Mouse (Mus musculus) stomach, postnatal 0 days (tissue): ENCODE data around the gene Mpg. TPM values are rescaled to one million over a fixed set of nuclear protein-coding genes. Genes with fewer than 3 reads are reported as not detected.

Source experiments
- ATAC-seq: fragments of 200-750 bp; cut with Nextera tagmentation; 2 replicates; pipeline ENCODE4 v1.8.0; 2017; ENCODE audit not compliant: low FRiP score, low TSS enrichment
- DNase-seq: peaks from one replicate; pipeline ENCODE4 v3.0.0-alpha.2; 2016; ENCODE audit warnings: low spot score
- H3K27ac ChIP-seq: fragments of 300-500 bp; sonication (generic); replicated peaks from 2 replicates; pipeline ENCODE4 v1.5.1; 2014; ENCODE audit warnings: mild to moderate bottlenecking, control low read depth
- H3K27me3 ChIP-seq: fragments of 300-500 bp; sonication (generic); 2 replicates; pipeline ENCODE4 v1.6.1; 2014; ENCODE audit warnings: low read length; ENCODE audit not compliant: control insufficient read depth, insufficient read depth
- H3K36me3 ChIP-seq: fragments of 300-500 bp; sonication (generic); 2 replicates; pipeline ENCODE4 v1.6.1; 2014; ENCODE audit warnings: low read length, mixed read lengths; ENCODE audit not compliant: control insufficient read depth, insufficient read depth
- H3K4me1 ChIP-seq: fragments of 300-500 bp; sonication (generic); replicated peaks from 2 replicates; pipeline ENCODE4 v1.6.1; 2014; ENCODE audit warnings: antibody characterized with exemption; ENCODE audit not compliant: control insufficient read depth, insufficient read depth
- H3K4me2 ChIP-seq: fragments of 300-500 bp; sonication (generic); replicated peaks from 2 replicates; pipeline ENCODE4 v1.6.1; 2014; ENCODE audit warnings: low read depth, mild to moderate bottlenecking, control low read depth, moderate library complexity
- H3K4me3 ChIP-seq: fragments of 300-500 bp; sonication (generic); 2 replicates; pipeline ENCODE4 v1.5.1; 2014; ENCODE audit warnings: low read depth, low read length, control low read depth
- H3K9ac ChIP-seq: fragments of 300-500 bp; sonication (generic); 2 replicates; pipeline ENCODE4 v1.6.1; 2014; ENCODE audit warnings: mild to moderate bottlenecking, low read length, control low read depth, mixed read lengths
- H3K9me3 ChIP-seq: fragments of 300-500 bp; sonication (generic); 2 replicates; pipeline ENCODE4 v1.6.1; 2016; ENCODE audit warnings: low read length; ENCODE audit not compliant: control insufficient read depth
- CTCF ChIP-seq: IDR thresholded peaks from 2 replicates; pipeline ENCODE4 v1.5.1; 2016; ENCODE audit warnings: antibody characterized with exemption, low read depth, mild to moderate bottlenecking, moderate library complexity
- EP300 ChIP-seq: optimal IDR thresholded peaks from 2 replicates; pipeline ENCODE3; 2016; ENCODE audit warnings: antibody characterized with exemption
- WGBS: fragments of 180-500 bp; shearing (Covaris S2); extraction: QIAGEN DNeasy Blood & Tissue Kit; methylation state at CpG from one replicate; pipeline ENCODE4 v1.1.7; 2014; 5-methylcytosine and 5-hydroxymethylcytosine counted together
- polyA plus RNA-seq: library from polyadenylated mRNA; unstranded; fragments of >200 nt; fragmentation: Nextera tagmentation; extraction: Ambion mirVana; gene quantifications from 2 replicates; pipeline ENCODE4 v1.2.1, GENCODE M21; 2015

Mpg gene
- polyA plus RNA-seq, 1 experiment from 2014 or later, result 19.9 TPM

DNA sequence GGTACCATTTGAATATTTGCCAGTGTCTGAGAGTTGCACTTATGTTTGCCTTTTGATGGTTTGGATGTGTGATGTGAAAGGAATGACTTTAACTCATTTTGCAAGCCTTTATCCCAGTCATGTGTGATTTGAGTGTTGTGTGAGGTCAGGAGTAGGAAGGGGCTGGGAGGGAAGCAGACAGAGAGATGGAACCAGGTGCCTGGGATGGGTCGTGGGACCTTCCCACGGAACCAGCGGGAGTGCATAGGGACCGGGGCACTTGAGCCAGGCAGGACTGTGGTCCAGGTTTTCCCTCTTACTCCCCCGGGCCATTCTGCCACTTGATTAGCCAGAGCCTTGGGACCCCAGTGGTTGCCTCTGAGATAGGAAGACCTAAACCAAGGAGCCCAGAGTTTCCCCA lies 41.7 kb downstream of the Mpg start:
- Histone ChIP-seq H3K27ac (peak overlapping the region; percentile 95), H3K4me2 (peak overlapping the region; percentile 74), H3K4me1 (peaks cover 3% of the 10 kb centered on the region; the same call in 1 of the 2 replicates), H3K27me3 (no peaks in the 10 kb centered on the region), H3K9ac (peak overlapping the region; percentile 95), H3K36me3 (no peaks in the 10 kb centered on the region), H3K9me3 (no peaks in the 10 kb centered on the region), H3K4me3 (peak overlapping the region; percentile 81)
- ATAC-seq (0 out of 2 replicates have a peak, but pooled peaks have one; percentile 24), DNase-seq (no peak)
- TF ChIP-seq CTCF (no peak), EP300 (no peak)
- 28% methylated on average over 5 of the region's 5 CpGs for WGBS

DNA sequence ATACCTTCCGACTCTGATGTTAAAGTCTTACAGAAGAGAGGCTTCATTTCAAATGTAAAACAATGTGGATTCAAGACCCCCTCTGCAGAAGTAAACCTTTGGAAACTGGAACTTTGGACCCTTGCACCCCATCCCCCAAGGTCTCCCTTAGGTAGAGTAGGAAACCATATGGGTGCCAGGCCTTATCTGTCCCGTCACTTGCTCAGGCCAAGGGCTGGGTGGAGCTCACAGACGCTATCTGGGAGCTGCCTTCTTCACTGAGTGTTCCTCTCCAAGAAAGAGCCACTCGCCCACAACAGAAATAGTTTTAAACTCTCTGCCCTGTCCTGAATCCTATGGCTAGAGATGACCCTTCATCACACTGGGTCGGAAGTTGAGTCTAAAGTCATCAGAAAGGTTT lies 42.6 kb downstream of the Mpg start:
- H3K27me3 ChIP-seq, result no peaks in the 10 kb centered on the region
- H3K9me3 ChIP-seq, result no peaks in the 10 kb centered on the region
- no peak overlapping the region for H3K9ac ChIP-seq
- H3K4me1 ChIP-seq, result peaks cover 3% of the 10 kb centered on the region; the same call in 1 of the 2 replicates
- no peak overlapping the region for H3K4me3 ChIP-seq
- H3K36me3 ChIP-seq, result no peaks in the 10 kb centered on the region
- H3K27ac ChIP-seq, result no peak overlapping the region
- TF ChIP-seq CTCF (no peak), EP300 (no peak)
- no peak overlapping the region for H3K4me2 ChIP-seq
- 77% methylated on average over 5 of the region's 5 CpGs for WGBS
- DNase-seq (no peak), ATAC-seq (no peak)

DNA sequence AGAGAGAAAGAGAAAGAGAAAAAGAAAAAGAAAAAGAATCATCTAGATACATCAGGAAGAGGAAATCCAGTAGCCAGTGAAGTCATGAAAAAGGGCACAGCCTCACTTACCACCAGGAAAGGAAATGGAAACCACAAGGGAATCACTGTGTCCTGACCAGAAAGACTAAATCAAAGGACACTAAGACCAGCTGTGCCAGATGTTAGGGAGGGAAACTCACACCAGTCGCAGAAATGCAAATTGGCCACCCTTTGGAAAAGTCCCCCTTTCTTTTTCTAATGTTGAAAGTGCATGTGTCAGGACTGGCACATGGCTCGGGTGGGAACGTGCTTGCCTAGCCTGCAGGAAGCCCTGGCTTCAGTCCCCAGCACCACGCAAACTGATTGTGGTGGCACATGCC lies 44.9 kb downstream of the Mpg start:
- TF ChIP-seq CTCF (no peak), EP300 (no peak)

DNA sequence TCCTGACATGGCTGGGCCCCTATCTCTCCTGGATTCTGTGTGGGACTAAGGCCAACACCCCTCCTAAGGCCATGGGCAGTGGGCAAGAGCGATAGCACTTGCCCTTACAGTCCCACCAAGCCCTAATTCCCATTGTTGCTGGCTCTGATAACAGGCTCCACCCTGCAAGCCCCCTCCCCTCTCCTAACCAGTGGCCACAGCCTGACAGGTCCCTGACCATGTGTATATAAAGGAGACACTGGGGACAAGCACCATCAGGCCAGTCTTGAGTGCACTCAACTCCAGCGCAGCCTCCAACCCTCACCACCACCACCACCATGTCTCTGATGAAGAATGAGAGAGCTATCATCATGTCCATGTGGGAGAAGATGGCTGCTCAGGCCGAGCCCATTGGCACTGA lies 50.0 kb downstream of the Mpg start, which contains the start of gene Hba-x:
Gene Hba-x, plus strand, starts transcription at position 54 of the 400 bp plus-strand sequence.
- no peaks in the 10 kb centered on the region for H3K9me3 ChIP-seq
- H3K4me3 ChIP-seq, result no peak within 1 kb of the TSS
- no peaks in the 10 kb centered on the region for H3K27me3 ChIP-seq
- WGBS, result 74% methylated on average over 3 of the region's 3 CpGs
- DNase-seq (no peak), ATAC-seq (no peak)
- TF ChIP-seq CTCF (no peak), EP300 (no peak)
- H3K9ac ChIP-seq, result no peak within 1 kb of the TSS
- H3K4me2 ChIP-seq, result no peak within 1 kb of the TSS
- H3K36me3 ChIP-seq, result no peaks in the 10 kb centered on the region
- H3K4me1 ChIP-seq, result no peaks in the 10 kb centered on the region
- H3K27ac ChIP-seq, result no peak within 1 kb of the TSS

More for the DNA sequence above, 44.9 kb downstream of the Mpg start:
- H3K4me3 ChIP-seq, result no peak overlapping the region
- 38% methylated on average over 4 of the region's 4 CpGs for WGBS
- no peaks in the 10 kb centered on the region for H3K36me3 ChIP-seq
- H3K27me3 ChIP-seq, result no peaks in the 10 kb centered on the region
- H3K4me1 ChIP-seq, result peaks cover 3% of the 10 kb centered on the region; the same call in 1 of the 2 replicates
- H3K9ac ChIP-seq, result no peak overlapping the region
- no peak for ATAC-seq
- no peaks in the 10 kb centered on the region for H3K9me3 ChIP-seq
- H3K27ac ChIP-seq, result no peak overlapping the region
- no peak overlapping the region for H3K4me2 ChIP-seq
- DNase-seq, result no peak

DNA sequence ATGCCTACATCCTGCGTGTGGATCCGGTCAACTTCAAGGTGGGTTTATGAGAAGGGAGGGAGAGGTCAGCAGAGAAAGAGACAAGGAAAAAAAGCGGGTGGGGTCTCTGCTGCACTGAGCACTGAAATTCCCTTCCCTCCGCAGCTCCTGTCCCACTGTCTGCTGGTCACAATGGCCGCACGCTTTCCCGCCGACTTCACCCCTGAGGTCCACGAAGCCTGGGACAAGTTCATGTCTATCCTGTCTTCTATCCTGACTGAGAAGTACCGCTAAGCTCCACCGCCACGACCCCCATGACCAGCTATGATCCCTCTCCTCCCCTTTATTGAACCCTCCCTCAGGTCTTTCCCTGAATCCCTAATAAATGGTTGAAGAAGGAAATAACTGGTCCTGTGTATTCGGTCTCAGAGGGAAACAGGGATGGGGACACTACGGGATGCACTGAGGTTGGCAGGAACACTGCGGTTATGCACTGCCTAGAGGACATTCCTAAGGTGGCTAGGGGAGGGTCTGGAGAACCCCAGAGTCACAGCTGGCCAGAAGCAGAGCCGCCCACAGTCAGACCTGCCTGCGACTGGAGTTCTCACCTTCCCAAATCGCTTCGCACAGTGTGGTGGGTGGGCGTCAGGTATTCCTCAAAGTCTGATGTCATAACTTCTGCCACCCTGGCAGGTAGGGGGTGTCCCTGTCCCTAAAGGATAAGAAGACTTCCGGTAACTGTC lies 51.6 kb downstream of the Mpg start:
- H3K36me3 ChIP-seq, result no peaks in the 10 kb centered on the region
- ATAC-seq (no peak), DNase-seq (no peak)
- 61% methylated on average over 21 of the region's 21 CpGs for WGBS
- no peak overlapping the region for H3K9ac ChIP-seq
- H3K27me3 ChIP-seq, result no peaks in the 10 kb centered on the region
- H3K4me1 ChIP-seq, result no peaks in the 10 kb centered on the region
- no peaks in the 10 kb centered on the region for H3K9me3 ChIP-seq
- no peak overlapping the region for H3K4me2 ChIP-seq
- no peak overlapping the region for H3K4me3 ChIP-seq
- H3K27ac ChIP-seq, result no peak overlapping the region
- TF ChIP-seq CTCF (no peak), EP300 (no peak)

DNA sequence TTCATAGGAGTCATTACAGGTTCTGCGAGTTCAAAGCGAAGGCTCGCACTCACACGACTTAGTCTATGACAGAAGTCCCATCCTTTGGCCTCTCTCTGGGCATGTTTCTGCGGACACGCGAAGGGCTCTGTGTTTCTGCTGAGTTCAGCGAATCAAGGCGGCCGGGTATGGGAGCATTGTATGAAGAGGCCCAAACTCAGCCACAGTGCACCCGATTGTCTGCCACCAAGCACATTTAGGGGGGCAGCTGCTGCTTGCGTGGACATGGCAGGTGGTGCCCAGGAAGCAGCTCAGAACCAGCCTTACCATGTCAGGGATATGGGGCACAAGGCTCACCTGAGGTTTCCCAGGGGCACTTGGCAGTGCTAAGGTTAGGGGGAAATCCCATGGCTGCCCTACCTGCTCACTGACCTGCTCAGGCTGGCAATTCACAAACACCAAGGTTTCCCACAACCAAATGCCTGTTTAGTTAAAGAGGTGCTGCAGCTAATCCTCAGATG lies 52.2 kb downstream of the Mpg start:
- WGBS, result 79% methylated on average over 12 of the region's 12 CpGs
- Histone ChIP-seq H3K9me3 (no peaks in the 10 kb centered on the region), H3K4me1 (no peaks in the 10 kb centered on the region), H3K9ac (no peak overlapping the region), H3K4me2 (no peak overlapping the region), H3K27ac (no peak overlapping the region), H3K36me3 (no peaks in the 10 kb centered on the region), H3K27me3 (no peaks in the 10 kb centered on the region), H3K4me3 (no peak overlapping the region)
- no peak for ATAC-seq
- no peak for DNase-seq
- no peak for TF ChIP-seq CTCF
- TF ChIP-seq EP300, result no peak
